20 mouse cellular contexts compared by ENCODE assay signal in genomic region chr11:95560773-95561172, GRCm38 (mm10). TPM values are rescaled to one million over a fixed set of nuclear protein-coding genes. Genes with fewer than 3 reads are reported as not detected.
A peak's percentile ranks its signal among the peaks of the same experiment; 100 is the strongest.
DNase-seq lines count a peak whose midpoint lies in the region; ATAC-seq lines count a peak whose summit lies in the region.
"Had no signal": no experiment of that assay in that cellular context is flagged by ENCODE, and none has a peak within 500 bp of the region (broad histone marks: within the 10 kb centered on the region; RNA-seq: fewer than 3 reads in every experiment).

No protein-coding gene starts in this region.

- DNase-seq in kidney, adult 11 months = peak; percentile 81
- peak; percentile 76 for DNase-seq in urinary bladder, postnatal 14 days (ENCODE audit: low spot score)
- DNase-seq in urinary bladder, postnatal 25 days (ENCODE audit: low spot score) = no peak
- DNase-seq in kidney, postnatal 10 days = peak; percentile 54
- DNase-seq: adrenal gland, postnatal 10 days; cerebellum, postnatal 25 days; embryo, embryonic 11 days; lung, adult 2 months; thymus, postnatal 36 days had no signal

- H3K27me3 ChIP-seq in kidney, embryonic 16.5 days (ENCODE audit: insufficient read depth, low read length) = no peaks in the 10 kb centered on the region
- H3K27me3 ChIP-seq in liver, embryonic 12.5 days (replicated peaks) = peaks cover 26% of the 10 kb centered on the region
- H3K27me3 ChIP-seq: embryonic facial prominence, embryonic 15.5 days; neural tube, embryonic 12.5 days; Patski had no signal

- no peak overlapping the region for H3K4me2 ChIP-seq in kidney, embryonic 16.5 days (replicated peaks; ENCODE audit: low read depth, low read length)
- H3K4me2 ChIP-seq in liver, embryonic 12.5 days = no peak overlapping the region
- H3K4me2 ChIP-seq: embryonic facial prominence, embryonic 15.5 days; liver, embryonic 11.5 days; neural tube, embryonic 12.5 days had no signal

- H3K36me3 ChIP-seq in kidney, embryonic 16.5 days (ENCODE audit: insufficient read depth, low read length) = no peaks in the 10 kb centered on the region
- H3K36me3 ChIP-seq in liver, embryonic 12.5 days = no peaks in the 10 kb centered on the region
- H3K36me3 ChIP-seq: embryonic facial prominence, embryonic 15.5 days; hindbrain, embryonic 10.5 days; neural tube, embryonic 12.5 days had no signal

- H3K27ac ChIP-seq in kidney, embryonic 16.5 days (ENCODE audit: low read length) = no peak overlapping the region
- H3K27ac ChIP-seq in liver, embryonic 12.5 days = no peak overlapping the region
- H3K27ac ChIP-seq: embryonic facial prominence, embryonic 15.5 days; hindbrain, embryonic 10.5 days; neural tube, embryonic 12.5 days had no signal

- peaks cover 10% of the 10 kb centered on the region; the same call in 1 of the 2 replicates for H3K4me1 ChIP-seq in kidney, embryonic 16.5 days (ENCODE audit: insufficient read depth, low read length)
- H3K4me1 ChIP-seq in liver, embryonic 12.5 days = no peaks in the 10 kb centered on the region
- H3K4me1 ChIP-seq: neural tube, embryonic 12.5 days had no signal

- ATAC-seq in kidney, embryonic 16.5 days (ENCODE audit: low FRiP score, low TSS enrichment) = no peak
- ATAC-seq in monocyte, adult 5-6 weeks (replicated peaks; ENCODE audit: insufficient number of reproducible peaks, low FRiP score, low TSS enrichment, poor library complexity, severe bottlenecking) = no peak
- ATAC-seq in liver, embryonic 12.5 days = no peak
- ATAC-seq: intestine, postnatal 0 days; Patski had no signal

- no peak overlapping the region for H3K4me3 ChIP-seq in kidney, embryonic 16.5 days (ENCODE audit: low read length)
- no peak overlapping the region for H3K4me3 ChIP-seq in liver, embryonic 12.5 days
- H3K4me3 ChIP-seq: embryonic facial prominence, embryonic 15.5 days; hindbrain, embryonic 10.5 days; neural tube, embryonic 12.5 days had no signal

- WGBS in kidney, embryonic 16.5 days = 66% methylated on average over 3 of the region's 3 CpGs
- WGBS in liver, embryonic 12.5 days (ENCODE audit: insufficient replicate concordance) = 25% methylated on average over 3 of the region's 3 CpGs

- H3K9ac ChIP-seq in kidney, embryonic 16.5 days (replicated peaks; ENCODE audit: low read length) = no peak overlapping the region
- no peak overlapping the region for H3K9ac ChIP-seq in liver, embryonic 12.5 days
- H3K9ac ChIP-seq: embryonic facial prominence, embryonic 15.5 days; neural tube, embryonic 12.5 days had no signal

- H3K9me3 ChIP-seq in kidney, embryonic 16.5 days (ENCODE audit: low read length) = 0 out of 2 replicates have a peak, but pooled peaks cover 4% of the 10 kb centered on the region
- H3K9me3 ChIP-seq in liver, embryonic 12.5 days (replicated peaks) = 0 out of 2 replicates have a peak, but pooled peaks cover 3% of the 10 kb centered on the region
- H3K9me3 ChIP-seq: embryonic facial prominence, embryonic 15.5 days; hindbrain, embryonic 10.5 days; neural tube, embryonic 12.5 days had no signal

RNA-seq across cellular contexts. Expression of gene Ngfr, which starts 26.8 kb away (rescaled TPM):
- polyA plus RNA-seq in kidney, embryonic 16.5 days (2015; fragmentation: Nextera tagmentation; extraction: Ambion mirVana) = 29.7 and 29.9 TPM in 2 replicates
- 0.21 to 1.3 TPM (median 0.58 TPM) in 3 replicates for total RNA-seq in monocyte, adult 5-6 weeks (2017)
- 4.8 and 5.9 TPM in 2 replicates for polyA plus RNA-seq in liver, embryonic 12.5 days (2016; fragmentation: Nextera tagmentation; extraction: Ambion mirVana)
- total RNA-seq: granulocyte monocyte progenitor cell, adult 5-6 weeks; megakaryocyte-erythroid progenitor cell, adult 5-6 weeks had no signal

RNA-seq across cellular contexts. Expression of gene Nxph3, which starts 46.4 kb away (rescaled TPM):
- 0.36 and 0.62 TPM in 2 replicates for polyA plus RNA-seq in kidney, embryonic 16.5 days (2015; fragmentation: Nextera tagmentation; extraction: Ambion mirVana)
- not detected in 3 replicates for total RNA-seq in monocyte, adult 5-6 weeks (2017)
- polyA plus RNA-seq in liver, embryonic 12.5 days (2016; fragmentation: Nextera tagmentation; extraction: Ambion mirVana) = 0.14 and 0.24 TPM in 2 replicates
- total RNA-seq: granulocyte monocyte progenitor cell, adult 5-6 weeks; megakaryocyte-erythroid progenitor cell, adult 5-6 weeks had no signal
